Mouse (Mus musculus): ENCODE results near the gene Apoe.

GRCm38 (mm10) chr7:19651063-19651786 is 47.8 kb downstream of the Apoe start:
- no peak for TF ChIP-seq CTCF (IDR thresholded peaks at IDR 0.05; ENCODE audit: control insufficient read depth, insufficient read depth, insufficient read length)
- no peak for TF ChIP-seq FOSL1 (IDR thresholded peaks at IDR 0.05; ENCODE audit: insufficient read depth, low read length, poor library complexity, severe bottlenecking)
- TF ChIP-seq USF1 (IDR thresholded peaks at IDR 0.05; ENCODE audit: low read depth): no peak
- TF ChIP-seq MAX (IDR thresholded peaks at IDR 0.05): no peak
- no peak for TF ChIP-seq MYOG (IDR thresholded peaks at IDR 0.05; ENCODE audit: control insufficient read depth, extremely low read depth, insufficient read length)

All from C2C12 (cell line).